Mouse (Mus musculus) kidney, postnatal 0 days (tissue): ENCODE measurements at regions not wholly inside any gene's neighbourhood (a gene's known extent, or its start where the extent isn't known, plus 50 kb on each side); places are given as distances from the start of the nearest gene placed in this dataset.
A peak's percentile ranks its signal among the peaks of the same experiment; 100 is the strongest.

Experiments used
- ATAC-seq: fragments of 200-750 bp; cut with Nextera tagmentation; replicated peaks from 2 replicates; pipeline ENCODE4 v1.8.0; 2017; ENCODE audit warnings: low read depth, moderate number of reproducible peaks, moderate TSS enrichment, moderate library complexity; ENCODE audit not compliant: low FRiP score
- DNase-seq: peaks from one replicate; pipeline ENCODE4 v3.0.0-alpha.2; 2016; ENCODE audit warnings: low spot score
- H3K27ac ChIP-seq: fragments of 300-500 bp; sonication (generic); 2 replicates; pipeline ENCODE4 v1.5.1; 2014; ENCODE audit warnings: mild to moderate bottlenecking
- H3K27me3 ChIP-seq: fragments of 300-500 bp; sonication (generic); 2 replicates; pipeline ENCODE4 v1.6.1; 2014; ENCODE audit warnings: low read length, mixed read lengths; ENCODE audit not compliant: insufficient read depth
- H3K36me3 ChIP-seq: fragments of 300-500 bp; sonication (generic); 2 replicates; pipeline ENCODE4 v1.6.1; 2014; ENCODE audit warnings: low read length, mixed read lengths; ENCODE audit not compliant: insufficient read depth
- H3K4me1 ChIP-seq: fragments of 300-500 bp; sonication (generic); replicated peaks from 2 replicates; pipeline ENCODE4 v1.6.1; 2014; ENCODE audit warnings: antibody characterized with exemption, low read length, mixed read lengths; ENCODE audit not compliant: insufficient read depth
- H3K4me2 ChIP-seq: fragments of 300-500 bp; sonication (generic); 2 replicates; pipeline ENCODE4 v1.6.1; 2014; ENCODE audit warnings: mild to moderate bottlenecking, low read length, moderate library complexity, mixed read lengths
- H3K4me3 ChIP-seq: fragments of 300-500 bp; sonication (generic); replicated peaks from 2 replicates; pipeline ENCODE4 v1.5.1; 2014; ENCODE audit warnings: low read depth, low read length
- H3K9ac ChIP-seq: fragments of 300-500 bp; sonication (generic); 2 replicates; pipeline ENCODE4 v1.6.1; 2014; ENCODE audit warnings: low read depth, low read length
- H3K9me3 ChIP-seq: fragments of 300-500 bp; sonication (generic); replicated peaks from 2 replicates; pipeline ENCODE4 v1.6.1; 2016; ENCODE audit warnings: low read length, inconsistent platforms, mixed read lengths
- CTCF ChIP-seq: IDR thresholded peaks from 2 replicates; pipeline ENCODE4 v1.5.1; 2016; ENCODE audit warnings: antibody characterized with exemption, low read depth, mild to moderate bottlenecking, moderate library complexity
- WGBS: fragments of 180-500 bp; shearing (Covaris S2); extraction: QIAGEN DNeasy Blood & Tissue Kit; methylation state at CpG from one replicate; pipeline ENCODE4 v1.1.7; 2014; 5-methylcytosine and 5-hydroxymethylcytosine counted together

GRCm38 (mm10) chr13:107597217-107597616 lies 447.0 kb upstream of the Smim15 start:
- DNase-seq (no peak), ATAC-seq (no peak)
- no peak overlapping the region for H3K4me2 ChIP-seq
- no peaks in the 10 kb centered on the region for H3K9me3 ChIP-seq
- no peak overlapping the region for H3K4me3 ChIP-seq
- WGBS = 63% methylated on average over 2 of the region's 2 CpGs
- no peaks in the 10 kb centered on the region for H3K36me3 ChIP-seq
- H3K27me3 ChIP-seq = no peaks in the 10 kb centered on the region
- no peaks in the 10 kb centered on the region; the same call in 1 of the 2 replicates for H3K4me1 ChIP-seq
- no peak overlapping the region for H3K9ac ChIP-seq
- no peak for TF ChIP-seq CTCF
- H3K27ac ChIP-seq = no peak overlapping the region

DNA sequence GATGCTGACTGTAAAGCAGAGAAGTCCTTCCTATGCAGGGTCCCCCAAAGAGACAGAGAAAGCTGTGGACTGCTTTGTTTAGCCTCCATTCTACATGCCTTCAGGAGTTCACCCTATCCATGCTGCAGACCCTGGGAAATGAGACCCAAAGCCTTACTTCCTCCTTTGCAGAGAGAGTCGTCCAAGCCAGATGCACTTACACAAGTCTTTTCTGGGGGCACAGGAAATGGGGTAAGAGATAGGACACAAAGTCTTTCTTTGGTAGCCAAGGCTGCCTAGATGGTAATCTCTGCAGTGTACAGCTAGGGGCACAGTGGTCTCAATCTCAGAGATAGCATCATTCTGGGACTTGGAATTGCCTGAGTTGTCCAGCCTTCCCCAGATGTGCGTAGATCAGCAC lies 448.1 kb upstream of the Smim15 start:
- Histone ChIP-seq H3K4me1 (no peaks in the 10 kb centered on the region; the same call in 1 of the 2 replicates), H3K4me3 (no peak overlapping the region), H3K4me2 (no peak overlapping the region), H3K27me3 (no peaks in the 10 kb centered on the region), H3K36me3 (no peaks in the 10 kb centered on the region), H3K9me3 (no peaks in the 10 kb centered on the region), H3K27ac (no peak overlapping the region), H3K9ac (no peak overlapping the region)
- no peak for TF ChIP-seq CTCF
- no peak for ATAC-seq
- 66% methylated on average over 2 of the region's 2 CpGs for whole genome bisulfite sequencing
- DNase-seq = no peak

DNA sequence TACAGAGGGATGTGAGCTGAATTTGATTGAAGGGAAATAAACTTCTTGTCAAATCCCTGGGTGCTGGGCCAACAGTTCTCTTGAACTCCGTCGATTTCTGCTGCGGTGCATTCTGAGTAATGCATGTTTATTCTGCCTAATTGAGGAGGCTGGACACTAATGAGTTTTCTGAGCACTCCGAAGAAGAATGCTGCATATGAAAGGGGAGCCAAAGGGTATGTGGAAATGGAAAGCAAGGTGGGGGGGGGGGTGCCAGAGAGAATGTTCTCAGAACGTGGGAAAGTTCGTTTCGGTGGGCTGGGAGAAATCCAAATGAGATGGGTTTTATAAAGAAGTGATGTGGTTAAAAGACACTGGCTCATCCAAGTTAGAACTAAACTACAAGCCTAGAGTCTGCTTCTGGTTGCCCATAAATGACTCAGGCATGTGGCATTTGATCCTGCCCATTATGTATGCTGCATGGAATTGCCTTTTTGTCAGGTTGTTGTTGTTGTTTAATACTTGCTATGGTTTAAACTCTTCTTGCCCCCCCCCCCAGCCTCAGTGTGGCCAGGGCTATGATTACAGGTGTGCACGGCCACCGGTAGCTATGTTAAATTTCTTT lies 455.7 kb upstream of the Smim15 start:
- Histone ChIP-seq H3K36me3 (no peaks in the 10 kb centered on the region), H3K27ac (no peak overlapping the region), H3K9ac (no peak overlapping the region), H3K4me3 (no peak overlapping the region), H3K27me3 (no peaks in the 10 kb centered on the region), H3K4me1 (no peaks in the 10 kb centered on the region), H3K9me3 (no peaks in the 10 kb centered on the region), H3K4me2 (no peak overlapping the region)
- 50% methylated on average over 9 of the region's 9 CpGs for WGBS
- ATAC-seq = no peak
- TF ChIP-seq CTCF = no peak
- no peak for DNase-seq

GRCm38 (mm10) chr13:107587678-107588077 lies 456.6 kb upstream of the Smim15 start:
- Histone ChIP-seq H3K4me2 (no peak overlapping the region), H3K9ac (no peak overlapping the region), H3K27me3 (no peaks in the 10 kb centered on the region), H3K4me1 (no peaks in the 10 kb centered on the region), H3K27ac (no peak overlapping the region), H3K9me3 (no peaks in the 10 kb centered on the region), H3K4me3 (no peak overlapping the region), H3K36me3 (no peaks in the 10 kb centered on the region)
- DNase-seq (peak; percentile 51), ATAC-seq (peak; percentile 46)
- WGBS = 33% methylated on average over 8 of the region's 8 CpGs
- TF ChIP-seq CTCF = 0 out of 2 replicates have a peak, but pooled peaks have one; percentile 2

DNA sequence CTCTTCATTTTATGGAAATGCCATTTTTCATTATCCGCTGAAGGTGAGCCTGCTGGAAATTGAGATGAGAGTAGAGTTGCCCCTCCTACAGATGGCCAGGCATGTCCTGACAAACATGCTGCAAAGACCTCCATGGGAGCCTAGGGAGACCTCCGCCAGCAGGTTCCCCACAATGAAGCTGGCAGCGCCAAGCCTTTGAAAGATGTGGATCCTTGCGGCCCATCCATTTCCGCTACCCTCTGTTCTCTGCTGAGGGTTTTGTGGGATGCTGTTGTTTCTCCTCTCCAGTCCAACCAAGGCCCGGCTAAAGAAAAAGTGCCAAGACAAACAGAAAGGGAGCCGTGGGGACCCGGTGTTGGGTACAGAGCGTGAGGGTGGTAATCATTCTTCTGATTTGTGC lies 458.3 kb upstream of the Smim15 start:
- TF ChIP-seq CTCF = no peak
- DNase-seq = no peak
- Histone ChIP-seq H3K4me3 (no peak overlapping the region), H3K4me1 (no peaks in the 10 kb centered on the region), H3K9ac (no peak overlapping the region), H3K4me2 (no peak overlapping the region), H3K36me3 (no peaks in the 10 kb centered on the region), H3K9me3 (no peaks in the 10 kb centered on the region), H3K27me3 (no peaks in the 10 kb centered on the region), H3K27ac (no peak overlapping the region)
- 81% methylated on average over 9 of the region's 9 CpGs for WGBS
- ATAC-seq = no peak

DNA sequence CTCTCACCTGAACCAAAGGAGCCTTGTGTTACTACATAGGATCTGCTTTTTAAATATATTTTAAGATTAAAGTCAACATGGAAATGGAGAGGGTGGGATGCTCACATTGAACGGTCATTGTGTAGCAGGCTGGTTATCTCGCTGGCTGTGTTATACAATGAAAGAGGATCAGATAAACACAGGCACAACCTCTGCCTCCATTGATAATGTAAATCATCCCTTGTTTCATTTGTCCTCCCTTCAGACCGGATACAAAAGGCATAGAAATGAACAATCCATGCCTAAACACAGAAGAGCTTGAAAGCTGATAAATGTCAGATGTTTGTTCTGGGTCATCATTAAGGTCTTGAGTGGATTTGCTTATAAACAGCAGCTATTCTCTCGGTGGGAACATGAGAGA lies 458.9 kb upstream of the Smim15 start:
- H3K9ac ChIP-seq = no peak overlapping the region
- H3K4me1 ChIP-seq = no peaks in the 10 kb centered on the region
- no peak overlapping the region for H3K27ac ChIP-seq
- no peak overlapping the region for H3K4me3 ChIP-seq
- no peak for ATAC-seq
- H3K27me3 ChIP-seq = no peaks in the 10 kb centered on the region
- no peaks in the 10 kb centered on the region for H3K9me3 ChIP-seq
- no peak for TF ChIP-seq CTCF
- H3K4me2 ChIP-seq = no peak overlapping the region
- H3K36me3 ChIP-seq = no peaks in the 10 kb centered on the region
- 36% methylated on average over 4 of the region's 4 CpGs for WGBS
- no peak for DNase-seq

DNA sequence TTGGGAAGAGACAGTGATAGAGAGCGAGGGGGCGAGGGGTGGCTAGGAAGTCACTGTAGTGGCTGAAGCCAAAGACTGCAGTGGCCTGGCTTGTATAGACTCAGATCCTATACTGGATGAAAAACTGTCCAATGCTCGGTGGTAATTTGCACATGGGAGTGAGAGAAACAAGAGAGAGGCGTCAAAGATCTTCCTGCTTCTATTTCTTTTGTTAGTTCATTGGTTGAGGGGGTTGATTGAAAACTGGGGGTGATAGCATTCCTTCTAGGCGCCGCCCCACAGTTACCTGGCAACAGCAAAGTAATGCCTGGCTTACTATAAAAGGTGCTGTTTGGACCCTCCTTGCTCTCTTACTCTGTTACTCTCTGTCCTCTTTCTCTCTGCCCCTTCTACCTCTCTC lies 465.3 kb upstream of the Smim15 start:
- H3K27ac ChIP-seq = no peak overlapping the region
- DNase-seq (no peak), ATAC-seq (no peak)
- TF ChIP-seq CTCF = no peak
- no peaks in the 10 kb centered on the region for H3K9me3 ChIP-seq
- no peak overlapping the region for H3K9ac ChIP-seq
- H3K4me3 ChIP-seq = no peak overlapping the region
- no peaks in the 10 kb centered on the region for H3K27me3 ChIP-seq
- no peaks in the 10 kb centered on the region for H3K4me1 ChIP-seq
- H3K36me3 ChIP-seq = no peaks in the 10 kb centered on the region
- no peak overlapping the region for H3K4me2 ChIP-seq
- 89% methylated on average over 6 of the region's 6 CpGs for WGBS
